ENCODE assay signal across 11 mouse cellular contexts in genomic region chr4:53952288-53952687, GRCm38 (mm10).
DNase-seq lines count a peak whose midpoint lies in the region; ATAC-seq and TF ChIP-seq lines count a peak whose summit lies in the region.
"Had no signal": no experiment of that assay in that cellular context is flagged by ENCODE, and none has a peak within 500 bp of the region (broad histone marks: within the 10 kb centered on the region; RNA-seq: fewer than 3 reads in every experiment).

No protein-coding gene starts in this region.

- intact Hi-C loops in gastrocnemius, adult 2 months (cut with DNase I), result no loop called here
- intact Hi-C loops in gastrocnemius, postnatal 14 days (cut with DNase I; ENCODE audit: low total_unique reads), result no loop called here

- no peaks in the 10 kb centered on the region for H3K36me3 ChIP-seq in forebrain, embryonic 16.5 days (ENCODE audit: control insufficient read depth, insufficient read depth)
- no peaks in the 10 kb centered on the region for H3K36me3 ChIP-seq in lung, embryonic 16.5 days (ENCODE audit: control insufficient read depth, insufficient read depth, low read length)

- 0 out of 2 replicates have a peak overlapping the region, but pooled peaks have one; percentile 28 for H3K27ac ChIP-seq in gastrocnemius, adult 2 months
- H3K27ac ChIP-seq in forebrain, embryonic 16.5 days (ENCODE audit: low read length), result peak overlapping the region; percentile 12
- peak overlapping the region; percentile 86 for H3K27ac ChIP-seq in lung, embryonic 16.5 days (ENCODE audit: low read length)
- H3K27ac ChIP-seq: stomach, postnatal 0 days had no signal

- no peaks in the 10 kb centered on the region for H3K9me3 ChIP-seq in forebrain, embryonic 16.5 days (ENCODE audit: control insufficient read depth, low read length)
- H3K9me3 ChIP-seq in lung, embryonic 16.5 days (ENCODE audit: control insufficient read depth, low read length), result no peaks in the 10 kb centered on the region

- no peak overlapping the region for H3K4me2 ChIP-seq in forebrain, embryonic 16.5 days (ENCODE audit: low read length)
- H3K4me2 ChIP-seq in lung, embryonic 16.5 days (ENCODE audit: low read depth, low read length), result no peak overlapping the region

- no peak for TF ChIP-seq CTCF in gastrocnemius, adult 2 months (IDR thresholded peaks at IDR 0.05)

- ATAC-seq in forebrain, embryonic 16.5 days, result no peak
- peak; percentile 71 for ATAC-seq in lung, embryonic 16.5 days (ENCODE audit: low read depth)
- no peak for ATAC-seq in CD4-positive, CD25-positive, alpha-beta regulatory T cell, adult 4 months

- no peaks in the 10 kb centered on the region for H3K27me3 ChIP-seq in forebrain, embryonic 16.5 days (replicated peaks; ENCODE audit: control insufficient read depth, insufficient read depth, low read length)
- no peaks in the 10 kb centered on the region for H3K27me3 ChIP-seq in lung, embryonic 16.5 days (ENCODE audit: control insufficient read depth, insufficient read depth, low read depth, low read length)

- H3K4me3 ChIP-seq in gastrocnemius, adult 2 months, result no peak overlapping the region
- no peak overlapping the region for H3K4me3 ChIP-seq in forebrain, embryonic 16.5 days (replicated peaks; ENCODE audit: low read length)
- no peak overlapping the region for H3K4me3 ChIP-seq in lung, embryonic 16.5 days (ENCODE audit: low read length)

- DNase-seq in gastrocnemius, adult 2 months, result no peak
- DNase-seq in gastrocnemius, postnatal 14 days, result no peak
- DNase-seq in ES-CJ7 (ENCODE audit: low read depth, low spot score), result peak; percentile 95
- no peak for DNase-seq in ovary, postnatal 36 days (ENCODE audit: low spot score)
- no peak for DNase-seq in left cerebral cortex, adult 9 months (ENCODE audit: low spot score in 2 of 2)
- DNase-seq: B cell, adult 2 months; cerebellum, postnatal 25 days had no signal

- WGBS in forebrain, embryonic 16.5 days, result 10% methylated on average over 3 of the region's 3 CpGs
- 14% methylated on average over 3 of the region's 3 CpGs for WGBS in lung, embryonic 16.5 days

- peaks cover 13% of the 10 kb centered on the region for H3K4me1 ChIP-seq in forebrain, embryonic 16.5 days (replicated peaks; ENCODE audit: control insufficient read depth, insufficient read depth, low read length)
- peaks cover 12% of the 10 kb centered on the region for H3K4me1 ChIP-seq in lung, embryonic 16.5 days (replicated peaks; ENCODE audit: control insufficient read depth, insufficient read depth, low read length)

- no peak overlapping the region for H3K9ac ChIP-seq in forebrain, embryonic 16.5 days (replicated peaks; ENCODE audit: low read depth, low read length)
- H3K9ac ChIP-seq in lung, embryonic 16.5 days (ENCODE audit: low read length), result no peak overlapping the region

Comparison
In these comparisons a context has a peak if more than half of its experiments do, and no peak if none do; other contexts are left out.
1. H3K27ac ChIP-seq: peak in every context shown above with its lines; median percentile 86 in lung, embryonic 16.5 days; 28 in gastrocnemius, adult 2 months; 12 in forebrain, embryonic 16.5 days.